Mouse (Mus musculus) liver, embryonic 14.5 days (tissue): ENCODE measurements around the gene Ccdc92b. TPM values are rescaled to one million over a fixed set of nuclear protein-coding genes. Genes with fewer than 3 reads are reported as not detected.

ENCODE experiments used
- ATAC-seq: fragments of 200-750 bp; cut with Nextera tagmentation; 2 replicates; pipeline ENCODE4 v1.8.0; 2017; ENCODE audit warnings: moderate number of reproducible peaks, mild to moderate bottlenecking, moderate library complexity; ENCODE audit not compliant: insufficient read depth
- DNase-seq, 3 experiments: peaks; one replicate each; pipeline ENCODE4 v3.0.0-alpha.2; 2012 to 2013; ENCODE audit warnings: low read depth in 3 of 3, low spot score in 3 of 3
- H3K27ac ChIP-seq: fragments of 300-500 bp; sonication (generic); 2 replicates; pipeline ENCODE4 v1.5.1; 2014; ENCODE audit warnings: moderate library complexity, mild to moderate bottlenecking, control low read depth, inconsistent platforms
- H3K27me3 ChIP-seq: fragments of 300-500 bp; sonication (generic); 2 replicates; pipeline ENCODE4 v1.6.1; 2014; ENCODE audit warnings: mild to moderate bottlenecking, low read length, moderate library complexity; ENCODE audit not compliant: control insufficient read depth, insufficient read depth
- H3K36me3 ChIP-seq: fragments of 300-500 bp; sonication (generic); replicated peaks from 2 replicates; pipeline ENCODE4 v1.6.1; 2014; ENCODE audit warnings: low read depth; ENCODE audit not compliant: control insufficient read depth, insufficient read depth
- H3K4me1 ChIP-seq, 2 experiments: fragments of 200-500 bp in 1 of 2; fragments of 300-500 bp in 1 of 2; sonication (generic) in 1 of 2; replicated peaks; 2 replicates each; pipeline ENCODE4 v1.6.1; 2012 to 2014; ENCODE audit warnings: antibody characterized with exemption in 1 of 2, inconsistent platforms in 1 of 2, low read length in 1 of 2; ENCODE audit not compliant: control insufficient read depth in 2 of 2, insufficient read depth in 2 of 2
- H3K4me2 ChIP-seq: fragments of 300-500 bp; sonication (generic); 2 replicates; pipeline ENCODE4 v1.6.1; 2014; ENCODE audit warnings: low read depth, mild to moderate bottlenecking, control low read depth, moderate library complexity
- H3K4me3 ChIP-seq, 2 experiments: fragments of 200-500 bp in 1 of 2; fragments of 300-500 bp in 1 of 2; sonication (generic) in 1 of 2; 2 replicates each; pipeline ENCODE4 v1.5.1; 2012 to 2014; ENCODE audit warnings: low read depth in 2 of 2, low read length in 2 of 2, mild to moderate bottlenecking in 2 of 2, control low read depth in 1 of 2, inconsistent platforms in 1 of 2, moderate library complexity in 1 of 2; ENCODE audit not compliant: insufficient read depth in 1 of 2
- H3K9ac ChIP-seq: fragments of 300-500 bp; sonication (generic); replicated peaks from 2 replicates; pipeline ENCODE4 v1.6.1; 2014; ENCODE audit warnings: mild to moderate bottlenecking, control low read depth, moderate library complexity
- H3K9me3 ChIP-seq: fragments of 300-500 bp; sonication (generic); 2 replicates; pipeline ENCODE4 v1.6.1; 2016; ENCODE audit warnings: low read length, mixed read lengths; ENCODE audit not compliant: control insufficient read depth
- CTCF ChIP-seq: IDR thresholded peaks from 2 replicates; pipeline ENCODE4 v1.5.1; 2016; ENCODE audit warnings: antibody characterized with exemption, low read depth, control low read depth
- EP300 ChIP-seq: IDR thresholded peaks from 2 replicates; pipeline ENCODE4 v1.6.1; 2016; ENCODE audit warnings: antibody characterized with exemption, low read depth
- WGBS: fragments of 180-500 bp; shearing (Covaris S2); extraction: QIAGEN DNeasy Blood & Tissue Kit; methylation state at CpG from one replicate; pipeline ENCODE4 v1.1.7; 2014; ENCODE audit not compliant: insufficient replicate concordance; 5-methylcytosine and 5-hydroxymethylcytosine counted together
- polyA plus RNA-seq, 2 experiments: library from polyadenylated mRNA; depleted of rRNA in 1 of 2; stranded (reverse) in 1 of 2; unstranded in 1 of 2; fragments of >200 nt; fragmentation: Nextera tagmentation in 1 of 2; extraction: Ambion mirVana in 1 of 2; gene quantifications; 2 replicates each; pipeline versions ENCODE4 v1.2.1 to v1.2.3; 2012 to 2014

Gene Ccdc92b
- polyA plus RNA-seq, 2 experiments, result 10.2 to 12.7 TPM

GRCm38 (mm10) chr11:74592246-74592645 lies 27.2 kb upstream of the Ccdc92b start:
- Histone ChIP-seq H3K4me3 (no peak overlapping the region), H3K27ac (no peak overlapping the region), H3K27me3 (peaks cover 51% of the 10 kb centered on the region), H3K4me2 (no peak overlapping the region), H3K9ac (no peak overlapping the region), H3K9me3 (no peaks in the 10 kb centered on the region), H3K36me3 (no peaks in the 10 kb centered on the region), H3K4me1 (no peaks in the 10 kb centered on the region)
- ATAC-seq (no peak), DNase-seq (no peak)
- no peak for TF ChIP-seq EP300
- TF ChIP-seq CTCF, result no peak
- 64% methylated on average over 3 of the region's 3 CpGs for WGBS

- H3K4me3 ChIP-seq, result no peak overlapping the region
- H3K36me3 ChIP-seq, result no peaks in the 10 kb centered on the region
- H3K4me2 ChIP-seq, result no peak overlapping the region
- no peak overlapping the region for H3K9ac ChIP-seq
- no peaks in the 10 kb centered on the region for H3K9me3 ChIP-seq
- no peak for TF ChIP-seq EP300
- TF ChIP-seq CTCF, result no peak
- H3K27me3 ChIP-seq, result peaks cover 4% of the 10 kb centered on the region; the same call in 1 of the 2 replicates
- H3K4me1 ChIP-seq, result no peaks in the 10 kb centered on the region
- WGBS, result 50% methylated on average over 4 of the region's 4 CpGs
- ATAC-seq (no peak), DNase-seq (no peak)
- no peak overlapping the region for H3K27ac ChIP-seq
Measured at GRCm38 (mm10) chr11:74597283-74597989, 22.0 kb upstream of the Ccdc92b start.

GRCm38 (mm10) chr11:74597990-74598337 lies 21.4 kb upstream of the Ccdc92b start:
- H3K27ac ChIP-seq, result no peak overlapping the region
- H3K4me2 ChIP-seq, result no peak overlapping the region
- H3K36me3 ChIP-seq, result no peaks in the 10 kb centered on the region
- no peak overlapping the region for H3K4me3 ChIP-seq
- DNase-seq, result no peak
- no peak overlapping the region for H3K9ac ChIP-seq
- H3K4me1 ChIP-seq, result no peaks in the 10 kb centered on the region
- TF ChIP-seq CTCF (peak; percentile 34; the same call in 1 of the 2 replicates), EP300 (no peak)
- 0 out of 2 replicates have a peak, but pooled peaks cover 2% of the 10 kb centered on the region for H3K27me3 ChIP-seq
- no peaks in the 10 kb centered on the region for H3K9me3 ChIP-seq
- ATAC-seq, result no peak

GRCm38 (mm10) chr11:74602286-74602685 lies 17.1 kb upstream of the Ccdc92b start:
- no peaks in the 10 kb centered on the region for H3K4me1 ChIP-seq
- ATAC-seq (no peak), DNase-seq (no peak)
- peaks cover 1% of the 10 kb centered on the region; the same call in 1 of the 2 replicates for H3K27me3 ChIP-seq
- 57% methylated on average over 1 of the region's 1 CpGs for WGBS
- H3K27ac ChIP-seq, result no peak overlapping the region
- H3K4me3 ChIP-seq, result no peak overlapping the region
- H3K4me2 ChIP-seq, result no peak overlapping the region
- H3K9me3 ChIP-seq, result no peaks in the 10 kb centered on the region
- H3K36me3 ChIP-seq, result no peaks in the 10 kb centered on the region
- no peak overlapping the region for H3K9ac ChIP-seq
- TF ChIP-seq EP300 (no peak), CTCF (no peak)

- H3K9me3 ChIP-seq, result no peaks in the 10 kb centered on the region
- H3K27ac ChIP-seq, result no peak overlapping the region
- no peak for TF ChIP-seq CTCF
- TF ChIP-seq EP300, result no peak
- no peak overlapping the region for H3K4me2 ChIP-seq
- no peaks in the 10 kb centered on the region for H3K36me3 ChIP-seq
- 30% methylated on average over 5 of the region's 5 CpGs for WGBS
- H3K27me3 ChIP-seq, result peaks cover 60% of the 10 kb centered on the region
- H3K4me3 ChIP-seq, result no peak overlapping the region
- ATAC-seq, result no peak
- H3K4me1 ChIP-seq, result no peaks in the 10 kb centered on the region
- no peak for DNase-seq
- no peak overlapping the region for H3K9ac ChIP-seq
Measured at GRCm38 (mm10) chr11:74610068-74610467, 9.3 kb upstream of the Ccdc92b start.
